Mouse (Mus musculus) heart, embryonic 12.5 days (tissue): Measurements from ENCODE around the gene Fance. TPM values are rescaled to one million over a fixed set of nuclear protein-coding genes. Genes with fewer than 3 reads are reported as not detected.
A peak's percentile ranks its signal among the peaks of the same experiment; 100 is the strongest.

Experiments
- ATAC-seq: fragments of 200-750 bp; cut with Nextera tagmentation; 2 replicates; pipeline ENCODE4 v1.8.0; 2017; ENCODE audit warnings: moderate TSS enrichment, moderate library complexity; ENCODE audit not compliant: insufficient number of reproducible peaks, low FRiP score
- H3K27ac ChIP-seq: fragments of 300-500 bp; sonication (generic); 2 replicates; pipeline ENCODE4 v1.5.1; 2016; ENCODE audit warnings: mild to moderate bottlenecking, moderate library complexity; ENCODE audit not compliant: poor library complexity, severe bottlenecking
- H3K27me3 ChIP-seq: fragments of 300-500 bp; sonication (generic); replicated peaks from 2 replicates; pipeline ENCODE4 v1.6.1; 2016; ENCODE audit warnings: mild to moderate bottlenecking, moderate library complexity
- H3K36me3 ChIP-seq: fragments of 300-500 bp; sonication (generic); 2 replicates; pipeline ENCODE4 v1.6.1; 2016; ENCODE audit warnings: mild to moderate bottlenecking, moderate library complexity
- H3K4me1 ChIP-seq: fragments of 300-500 bp; sonication (generic); replicated peaks from 2 replicates; pipeline ENCODE4 v1.6.1; 2016; ENCODE audit warnings: mild to moderate bottlenecking
- H3K4me2 ChIP-seq: fragments of 300-500 bp; sonication (generic); 2 replicates; pipeline ENCODE4 v1.6.1; 2016; ENCODE audit warnings: mild to moderate bottlenecking, moderate library complexity
- H3K4me3 ChIP-seq: fragments of 300-500 bp; sonication (generic); 2 replicates; pipeline ENCODE4 v1.5.1; 2016; ENCODE audit warnings: mild to moderate bottlenecking
- H3K9ac ChIP-seq: fragments of 300-500 bp; sonication (generic); 2 replicates; pipeline ENCODE4 v1.6.1; 2016; ENCODE audit warnings: mild to moderate bottlenecking, moderate library complexity
- H3K9me3 ChIP-seq: fragments of 300-500 bp; sonication (generic); replicated peaks from 2 replicates; pipeline ENCODE4 v1.6.1; 2016; ENCODE audit warnings: mild to moderate bottlenecking, moderate library complexity
- WGBS: fragments of 180-500 bp; shearing (Covaris S2); methylation state at CpG from one replicate; pipeline ENCODE4 v1.1.7; 2016; 5-methylcytosine and 5-hydroxymethylcytosine counted together
- polyA plus RNA-seq: library from polyadenylated mRNA; unstranded; fragments of >200 nt; fragmentation: Nextera tagmentation; extraction: Ambion mirVana; gene quantifications from 2 replicates; pipeline ENCODE4 v1.2.1, GENCODE M21; 2016

Gene Fance
- polyA plus RNA-seq, 1 experiment from 2014 or later = 23.0 TPM

- Histone ChIP-seq H3K4me1 (peaks cover 27% of the 10 kb centered on the region), H3K4me3 (no peak overlapping the region), H3K9me3 (no peaks in the 10 kb centered on the region), H3K36me3 (no peaks in the 10 kb centered on the region), H3K4me2 (no peak overlapping the region), H3K9ac (0 out of 2 replicates have a peak overlapping the region, but pooled peaks have one; percentile 1), H3K27me3 (no peaks in the 10 kb centered on the region), H3K27ac (peak overlapping the region; percentile 8; the same call in 1 of the 2 replicates)
- peak; percentile 38; the same call in 1 of the 2 replicates for ATAC-seq
- 52% methylated on average over 15 of the region's 15 CpGs for WGBS
Measured at GRCm38 (mm10) chr17:28279780-28280422, 33.4 kb upstream of the Fance start.

GRCm38 (mm10) chr17:28280423-28280800, 32.9 kb upstream of the Fance start:
- no peaks in the 10 kb centered on the region for H3K27me3 ChIP-seq
- H3K9ac ChIP-seq = 0 out of 2 replicates have a peak overlapping the region, but pooled peaks have one; percentile 1
- H3K36me3 ChIP-seq = no peaks in the 10 kb centered on the region
- peak; percentile 15; the same call in 1 of the 2 replicates for ATAC-seq
- no peak overlapping the region for H3K4me2 ChIP-seq
- peaks cover 27% of the 10 kb centered on the region for H3K4me1 ChIP-seq
- 66% methylated on average over 7 of the region's 7 CpGs for WGBS
- H3K4me3 ChIP-seq = no peak overlapping the region
- peak overlapping the region; percentile 8; the same call in 1 of the 2 replicates for H3K27ac ChIP-seq
- H3K9me3 ChIP-seq = no peaks in the 10 kb centered on the region

DNA sequence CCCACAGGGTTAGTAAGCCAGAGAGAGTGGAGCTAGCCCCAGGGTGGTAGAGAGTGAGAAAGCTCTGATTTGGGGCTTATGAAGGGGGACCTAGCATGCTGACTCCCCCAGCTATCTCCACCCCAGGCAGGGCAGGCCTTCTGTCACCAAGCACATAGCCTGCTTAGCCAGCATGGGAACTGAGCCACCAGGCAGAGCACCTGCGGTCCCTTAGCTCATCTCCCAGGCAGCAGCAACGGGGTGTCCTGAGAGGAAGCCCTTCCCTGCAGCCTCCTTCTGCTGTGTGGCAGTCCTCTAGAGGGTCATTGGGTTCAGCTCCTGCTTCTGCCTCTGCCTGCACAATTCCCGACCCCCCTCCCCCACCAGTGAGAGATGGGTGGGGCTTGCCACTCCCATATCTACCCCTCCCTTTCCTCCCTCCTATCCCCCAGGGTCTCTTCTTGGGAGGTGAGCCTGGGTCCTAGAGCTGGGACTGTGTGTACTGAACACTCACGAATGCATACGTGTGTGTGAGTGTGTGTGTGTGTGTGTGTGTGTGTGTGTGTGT, 32.4 kb upstream of the Fance start:
- Histone ChIP-seq H3K4me2 (no peak overlapping the region), H3K36me3 (no peaks in the 10 kb centered on the region), H3K9me3 (no peaks in the 10 kb centered on the region), H3K4me3 (no peak overlapping the region), H3K4me1 (peaks cover 28% of the 10 kb centered on the region), H3K27ac (no peak overlapping the region), H3K27me3 (no peaks in the 10 kb centered on the region), H3K9ac (0 out of 2 replicates have a peak overlapping the region, but pooled peaks have one; percentile 32)
- no peak for ATAC-seq
- WGBS = 54% methylated on average over 5 of the region's 5 CpGs

GRCm38 (mm10) chr17:28281866-28282441, 31.4 kb upstream of the Fance start:
- peaks cover 37% of the 10 kb centered on the region for H3K4me1 ChIP-seq
- no peak overlapping the region for H3K4me2 ChIP-seq
- 86% methylated on average over 7 of the region's 7 CpGs for WGBS
- H3K4me3 ChIP-seq = no peak overlapping the region
- no peaks in the 10 kb centered on the region for H3K27me3 ChIP-seq
- H3K36me3 ChIP-seq = peaks cover under 1% of the 10 kb centered on the region; the same call in 1 of the 2 replicates
- H3K27ac ChIP-seq = no peak overlapping the region
- H3K9ac ChIP-seq = no peak overlapping the region
- ATAC-seq = no peak
- no peaks in the 10 kb centered on the region for H3K9me3 ChIP-seq

DNA sequence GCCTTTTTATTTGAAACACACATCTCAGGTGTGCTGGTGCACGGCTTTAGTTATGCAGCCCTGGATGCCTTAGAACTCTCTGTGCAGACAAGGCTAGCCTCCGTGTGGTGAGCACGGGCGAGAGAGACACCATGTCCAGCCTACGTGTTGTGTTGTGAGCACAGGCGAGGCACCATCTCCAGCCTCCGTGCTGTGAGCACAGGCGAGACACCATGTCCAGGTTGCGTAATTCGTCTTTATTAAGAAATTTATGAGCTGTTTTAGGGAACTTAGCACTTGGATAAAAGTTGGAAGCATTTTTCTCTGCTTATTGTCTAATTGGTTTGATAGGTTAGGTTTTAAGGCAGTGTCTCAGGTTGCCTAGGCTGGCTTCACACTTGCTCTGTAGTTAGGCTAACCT, 30.1 kb upstream of the Fance start:
- Histone ChIP-seq H3K27me3 (no peaks in the 10 kb centered on the region), H3K27ac (no peak overlapping the region), H3K4me1 (peaks cover 49% of the 10 kb centered on the region), H3K9ac (no peak overlapping the region), H3K4me3 (no peak overlapping the region), H3K36me3 (peaks cover 4% of the 10 kb centered on the region; the same call in 1 of the 2 replicates), H3K9me3 (no peaks in the 10 kb centered on the region), H3K4me2 (no peak overlapping the region)
- WGBS = 87% methylated on average over 10 of the region's 10 CpGs
- ATAC-seq = no peak

DNA sequence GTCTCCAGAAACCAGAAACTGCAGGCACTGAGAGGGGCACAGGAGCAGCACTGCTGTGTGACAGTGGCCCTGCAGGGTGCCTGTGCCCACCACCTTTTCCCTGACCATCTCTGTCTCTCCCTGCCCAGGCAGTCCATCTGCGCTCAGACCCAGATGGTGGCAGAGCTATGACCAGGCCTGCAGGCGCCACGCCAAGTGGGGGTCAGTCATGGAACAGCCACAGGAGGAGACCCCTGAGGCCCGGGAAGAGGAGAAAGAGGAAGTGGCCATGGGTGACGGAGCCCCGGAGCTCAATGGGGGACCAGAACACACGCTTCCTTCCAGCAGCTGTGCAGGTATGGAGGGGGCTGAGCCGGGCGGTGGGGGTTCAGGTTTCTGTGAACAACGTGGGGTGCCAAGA, 27.2 kb upstream of the Fance start:
- Histone ChIP-seq H3K4me2 (no peak overlapping the region), H3K9ac (no peak overlapping the region), H3K4me3 (no peak overlapping the region), H3K27ac (no peak overlapping the region), H3K9me3 (no peaks in the 10 kb centered on the region), H3K27me3 (no peaks in the 10 kb centered on the region), H3K36me3 (peaks cover 4% of the 10 kb centered on the region; the same call in 1 of the 2 replicates), H3K4me1 (peaks cover 35% of the 10 kb centered on the region)
- ATAC-seq = no peak
- 74% methylated on average over 10 of the region's 10 CpGs for WGBS

DNA sequence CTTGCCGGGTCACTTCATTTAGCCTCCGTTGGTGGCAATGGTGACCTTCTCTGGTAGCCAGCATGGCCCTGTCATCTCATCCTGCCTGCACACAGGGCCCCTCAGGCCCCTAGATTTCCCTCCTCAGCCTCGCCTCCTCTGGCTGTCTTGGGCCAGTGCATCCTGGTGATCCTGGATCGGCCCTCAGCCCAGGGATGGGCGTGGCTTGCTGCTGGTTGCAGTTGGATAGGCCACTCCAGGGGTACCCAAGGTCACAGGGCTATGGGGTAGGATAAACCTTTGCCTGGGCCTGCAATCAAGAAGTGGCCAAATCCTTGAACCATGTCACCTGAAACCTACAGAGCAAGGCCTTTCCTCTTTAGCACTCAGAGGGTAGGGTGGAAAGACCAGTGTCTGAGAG, 26.4 kb upstream of the Fance start:
- Histone ChIP-seq H3K9ac (no peak overlapping the region), H3K4me2 (no peak overlapping the region), H3K4me1 (peaks cover 31% of the 10 kb centered on the region), H3K4me3 (no peak overlapping the region), H3K27me3 (no peaks in the 10 kb centered on the region), H3K9me3 (peaks cover under 1% of the 10 kb centered on the region; the same call in 1 of the 2 replicates), H3K27ac (no peak overlapping the region), H3K36me3 (peaks cover 7% of the 10 kb centered on the region)
- 0 out of 2 replicates have a peak, but pooled peaks have one; percentile 16 for ATAC-seq
- WGBS = 46% methylated on average over 5 of the region's 5 CpGs

DNA sequence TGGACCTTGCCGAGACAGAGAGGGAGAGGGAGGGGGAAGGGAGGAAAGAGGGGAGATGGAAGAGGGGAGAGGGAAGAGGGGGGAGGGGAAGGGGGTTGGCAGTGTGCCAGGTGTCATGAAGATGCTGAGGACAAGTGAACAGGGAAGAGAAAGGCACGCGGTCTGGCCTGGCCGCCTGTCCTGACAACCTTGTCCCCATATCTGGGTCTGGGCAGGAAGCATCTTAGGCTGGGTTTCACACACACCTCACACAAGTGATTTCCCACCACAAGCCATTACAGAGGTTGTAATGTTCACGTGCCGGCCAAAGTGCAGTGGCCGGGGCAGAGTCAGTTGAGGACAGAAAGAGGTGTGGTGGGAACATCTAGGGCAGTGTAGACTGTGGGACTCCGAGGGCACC, 25.7 kb upstream of the Fance start:
- no peak overlapping the region for H3K4me3 ChIP-seq
- ATAC-seq = 0 out of 2 replicates have a peak, but pooled peaks have one; percentile 23
- H3K27me3 ChIP-seq = no peaks in the 10 kb centered on the region
- H3K27ac ChIP-seq = no peak overlapping the region; the same call in 1 of the 2 replicates
- H3K9ac ChIP-seq = no peak overlapping the region
- peaks cover 6% of the 10 kb centered on the region for H3K9me3 ChIP-seq
- peaks cover 12% of the 10 kb centered on the region for H3K36me3 ChIP-seq
- WGBS = 38% methylated on average over 8 of the region's 8 CpGs
- no peak overlapping the region for H3K4me2 ChIP-seq
- peaks cover 31% of the 10 kb centered on the region for H3K4me1 ChIP-seq

GRCm38 (mm10) chr17:28287980-28288379, 25.3 kb upstream of the Fance start:
- peaks cover 12% of the 10 kb centered on the region for H3K36me3 ChIP-seq
- no peak overlapping the region for H3K4me2 ChIP-seq
- whole genome bisulfite sequencing = 54% methylated on average over 5 of the region's 5 CpGs
- ATAC-seq = 0 out of 2 replicates have a peak, but pooled peaks have one; percentile 7
- H3K9ac ChIP-seq = no peak overlapping the region
- no peak overlapping the region for H3K4me3 ChIP-seq
- H3K4me1 ChIP-seq = peaks cover 31% of the 10 kb centered on the region
- no peak overlapping the region; the same call in 1 of the 2 replicates for H3K27ac ChIP-seq
- H3K27me3 ChIP-seq = no peaks in the 10 kb centered on the region
- H3K9me3 ChIP-seq = peaks cover 7% of the 10 kb centered on the region

DNA sequence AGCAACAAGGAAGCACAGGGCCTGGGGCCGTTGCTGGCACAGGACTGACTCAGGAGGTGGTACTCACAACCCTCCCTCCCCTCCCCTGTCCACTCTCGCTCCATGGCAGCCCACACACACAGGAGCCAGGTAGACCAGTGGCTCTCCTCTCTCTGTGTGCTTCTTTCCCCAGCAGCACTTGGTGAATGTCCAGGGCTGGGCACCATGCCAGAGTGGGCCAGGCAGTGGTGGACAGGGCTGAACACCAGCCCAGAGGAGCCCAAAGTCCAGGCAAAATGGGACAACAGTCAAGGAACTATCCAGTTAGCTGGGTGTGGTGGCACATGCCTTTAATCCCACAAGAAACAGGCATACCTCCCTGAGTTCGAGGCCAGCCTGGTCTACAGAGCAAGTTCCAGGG, 23.1 kb upstream of the Fance start:
- no peak overlapping the region for H3K4me3 ChIP-seq
- H3K36me3 ChIP-seq = peaks cover 12% of the 10 kb centered on the region
- H3K4me2 ChIP-seq = no peak overlapping the region
- H3K27ac ChIP-seq = no peak overlapping the region
- 69% methylated on average over 3 of the region's 3 CpGs for WGBS
- H3K9ac ChIP-seq = no peak overlapping the region
- H3K9me3 ChIP-seq = peaks cover 7% of the 10 kb centered on the region
- peaks cover 31% of the 10 kb centered on the region for H3K4me1 ChIP-seq
- no peak for ATAC-seq
- H3K27me3 ChIP-seq = no peaks in the 10 kb centered on the region

DNA sequence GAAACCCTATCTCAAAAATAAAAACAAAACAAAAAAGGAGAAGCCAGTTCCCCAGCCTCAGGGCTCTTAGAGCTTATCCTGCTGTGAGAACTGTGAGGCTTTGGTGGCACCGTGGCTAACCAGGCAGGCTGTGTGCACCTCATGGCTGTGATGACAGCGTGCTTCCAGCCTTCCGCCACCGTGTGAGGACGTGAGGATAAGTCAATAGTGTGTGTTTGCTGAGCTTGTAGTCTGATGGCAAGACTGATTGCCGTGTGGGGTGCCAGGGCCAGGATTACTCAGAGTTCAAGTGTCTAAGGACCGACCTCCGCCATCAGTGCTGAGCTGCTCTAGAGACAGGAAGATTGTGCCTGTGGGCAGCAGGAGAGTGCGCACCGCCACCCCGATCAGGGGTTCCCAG, 22.6 kb upstream of the Fance start:
- ATAC-seq = no peak
- Histone ChIP-seq H3K27me3 (no peaks in the 10 kb centered on the region), H3K4me1 (peaks cover 31% of the 10 kb centered on the region), H3K9me3 (peaks cover 7% of the 10 kb centered on the region), H3K4me3 (no peak overlapping the region), H3K27ac (no peak overlapping the region), H3K36me3 (peaks cover 12% of the 10 kb centered on the region), H3K4me2 (no peak overlapping the region), H3K9ac (no peak overlapping the region)
- WGBS = 64% methylated on average over 11 of the region's 11 CpGs
